Mouse (Mus musculus): Measurements from ENCODE around the gene Plekha4. TPM values are rescaled to one million over a fixed set of nuclear protein-coding genes. Genes with fewer than 3 reads are reported as not detected.

The Plekha4 gene
- total RNA-seq, 2 experiments from 2014 or later: 0.80 to 0.94 TPM

GRCm38 (mm10) chr7:45567780-45568516 lies 41.8 kb downstream of the Plekha4 start:
- DNase-seq (ENCODE audit: low spot score in 2 of 2): peak; percentile 74 to 83

- no peak for DNase-seq (ENCODE audit: low spot score in 2 of 2)
Observed at GRCm38 (mm10) chr7:45568601-45569473, 42.7 kb downstream of the Plekha4 start.

- DNase-seq (ENCODE audit: low spot score in 2 of 2): peak; percentile 70 to 81
Observed at GRCm38 (mm10) chr7:45570103-45570741, 44.1 kb downstream of the Plekha4 start, which contains the start of gene Bcat2. Gene Bcat2, plus strand, starts transcription at chr7:45570153.

- DNase-seq (ENCODE audit: low spot score in 2 of 2): no peak
Observed at GRCm38 (mm10) chr7:45571966-45572365, 45.8 kb downstream of the Plekha4 start.

GRCm38 (mm10) chr7:45573954-45574353 lies 47.8 kb downstream of the Plekha4 start:
- no peak for DNase-seq (ENCODE audit: low spot score in 2 of 2)

- no peak for DNase-seq (ENCODE audit: low spot score in 2 of 2)
Observed at GRCm38 (mm10) chr7:45574472-45575379, 48.6 kb downstream of the Plekha4 start.

- no peak for DNase-seq (ENCODE audit: low spot score in 2 of 2)
Observed at GRCm38 (mm10) chr7:45585923-45586322, 59.8 kb downstream of the Plekha4 start.

GRCm38 (mm10) chr7:45587631-45588592 lies 61.8 kb downstream of the Plekha4 start:
- no peak for DNase-seq (ENCODE audit: low spot score in 2 of 2)

- DNase-seq (ENCODE audit: low spot score in 2 of 2): peak; percentile 91 to 93
Observed at GRCm38 (mm10) chr7:45589173-45589572, 63.0 kb downstream of the Plekha4 start.

- peak in 1 of 2 experiments; percentile 28 for DNase-seq (ENCODE audit: low spot score in 2 of 2)
Observed at GRCm38 (mm10) chr7:45589898-45590297, 63.8 kb downstream of the Plekha4 start.

GRCm38 (mm10) chr7:45590874-45591273 lies 64.7 kb downstream of the Plekha4 start:
- DNase-seq (ENCODE audit: low spot score in 2 of 2): no peak

- DNase-seq (ENCODE audit: low spot score in 2 of 2): no peak
Observed at GRCm38 (mm10) chr7:45591880-45592279, 65.8 kb downstream of the Plekha4 start.

- peak; percentile 77 to 81 for DNase-seq (ENCODE audit: low spot score in 2 of 2)
Observed at GRCm38 (mm10) chr7:45593118-45593815, 67.1 kb downstream of the Plekha4 start.

- DNase-seq (ENCODE audit: low spot score in 2 of 2): no peak
Observed at GRCm38 (mm10) chr7:45595176-45595575, 69.0 kb downstream of the Plekha4 start.

GRCm38 (mm10) chr7:45596107-45596506 lies 70.0 kb downstream of the Plekha4 start:
- no peak for DNase-seq (ENCODE audit: low spot score in 2 of 2)

- no peak for DNase-seq (ENCODE audit: low spot score in 2 of 2)
Observed at GRCm38 (mm10) chr7:45597013-45597412, 70.9 kb downstream of the Plekha4 start.

GRCm38 (mm10) chr7:45597527-45597926 lies 71.4 kb downstream of the Plekha4 start:
- DNase-seq (ENCODE audit: low spot score in 2 of 2): no peak

- DNase-seq (ENCODE audit: low spot score in 2 of 2): no peak
Observed at GRCm38 (mm10) chr7:45598960-45599879, 73.1 kb downstream of the Plekha4 start.
